Mouse (Mus musculus) Muller cell, postnatal 12 days (primary cell): Measurements from ENCODE around the gene Perp.
A peak's percentile ranks its signal among the peaks of the same experiment; 100 is the strongest.

Experiments used
- DNase-seq: peaks from one replicate; pipeline ENCODE4 v3.0.0-alpha.2; 2015; ENCODE audit errors: inconsistent ontology term

The Perp gene

DNA sequence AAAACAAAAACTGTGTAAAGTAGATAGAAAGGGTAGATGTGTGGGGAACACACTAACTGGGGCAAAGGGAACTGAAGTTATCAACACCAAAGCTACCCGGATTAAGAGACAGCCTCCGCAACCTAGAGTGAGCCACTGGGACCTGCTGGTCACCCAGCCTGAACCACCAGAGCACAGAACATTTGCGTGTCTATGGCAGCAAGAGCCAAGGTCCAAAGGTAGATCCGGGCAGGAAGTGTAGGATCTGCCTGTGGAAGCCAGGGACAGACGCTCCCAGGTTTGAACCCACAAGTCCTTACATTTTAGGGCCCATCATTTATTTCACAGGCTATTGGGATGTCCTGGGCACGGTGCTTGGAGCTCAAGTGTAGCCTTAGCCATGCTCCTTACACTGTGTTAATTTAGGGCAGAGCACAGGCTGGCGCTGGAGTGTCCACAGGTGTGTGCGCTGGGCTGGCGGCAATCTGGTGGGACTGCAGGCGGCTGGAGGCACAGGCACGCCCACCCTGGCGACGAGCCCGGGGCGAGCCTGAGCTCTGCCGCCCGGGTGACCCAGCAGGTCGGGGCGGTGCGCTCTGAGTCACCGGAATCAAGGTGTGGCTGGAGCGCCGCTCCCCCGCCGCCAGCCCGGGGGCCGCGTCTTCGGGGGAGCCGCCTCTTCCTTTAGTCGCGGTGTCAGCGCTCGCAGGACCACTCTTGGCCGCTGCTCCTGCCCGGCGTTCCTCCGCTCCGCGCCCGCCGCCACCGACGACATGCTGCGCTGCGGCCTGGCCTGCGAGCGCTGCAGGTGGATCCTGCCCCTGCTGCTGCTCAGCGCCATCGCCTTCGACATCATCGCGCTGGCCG lies at the start of gene Perp:
Gene Perp (plus strand): TSS at position 580 of the 846 bp plus-strand sequence.
- peak; percentile 75 for DNase-seq

DNA sequence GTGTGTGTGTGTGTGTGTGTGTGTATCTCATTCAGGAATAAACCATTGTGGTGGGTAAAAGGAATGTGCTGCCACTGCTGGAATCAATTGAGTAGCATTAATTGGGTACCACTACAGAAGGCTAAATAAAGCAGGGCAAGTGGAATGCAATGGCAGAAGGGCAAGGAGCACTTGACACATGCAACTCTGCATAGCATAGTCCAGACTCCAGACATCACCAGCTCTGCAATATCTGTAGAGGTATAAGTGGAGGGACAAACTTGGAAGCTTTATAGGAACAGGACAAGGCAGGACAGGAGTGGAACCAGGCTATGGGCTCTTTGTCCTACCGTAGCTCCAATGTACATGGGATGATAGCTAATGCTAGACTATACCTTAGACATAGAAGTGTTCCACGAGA lies 33.1 kb upstream of the Perp start:
- DNase-seq: peak; percentile 48

- peak; percentile 70 for DNase-seq
Observed at GRCm38 (mm10) chr10:18816560-18816959, 28.3 kb upstream of the Perp start.

DNA sequence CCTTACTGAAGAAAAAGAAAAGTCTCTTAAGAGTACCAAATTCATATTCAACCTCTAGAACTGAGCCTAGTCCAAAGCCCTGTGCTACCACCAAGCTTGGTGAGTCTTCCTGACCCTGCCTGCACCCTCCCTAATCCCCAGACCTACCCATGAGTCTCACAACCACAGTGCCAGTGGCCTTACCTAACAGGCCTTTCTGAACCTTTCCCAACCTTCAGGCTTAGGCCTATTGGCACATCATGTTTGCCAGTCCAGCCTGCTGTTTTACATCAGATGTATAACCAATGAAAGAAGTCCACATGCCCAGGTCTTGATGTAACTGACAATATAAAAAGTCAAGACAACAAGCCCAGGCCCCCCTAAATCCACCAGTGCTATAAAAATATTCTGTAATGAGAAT lies 19.7 kb upstream of the Perp start:
- DNase-seq: no peak

DNA sequence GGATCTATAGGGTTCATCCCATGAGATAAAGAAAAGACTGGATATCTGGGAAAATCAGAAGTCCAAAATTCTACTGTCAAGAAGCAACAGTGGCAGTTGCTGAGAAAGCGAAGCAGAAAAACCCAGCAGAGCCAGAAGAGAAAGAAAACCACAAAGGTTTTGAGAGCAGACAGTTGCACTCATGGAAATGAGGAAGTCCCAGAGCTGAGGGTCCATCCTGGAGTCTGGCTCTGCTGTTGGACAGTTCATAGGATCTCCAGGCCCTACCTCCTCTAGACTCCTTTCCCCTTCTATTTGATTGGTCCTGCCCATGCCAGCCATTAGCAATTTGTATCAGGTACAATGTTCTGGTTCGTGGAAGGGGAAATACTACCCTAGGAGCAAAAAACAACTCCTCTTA lies 18.7 kb upstream of the Perp start:
- DNase-seq: no peak

- no peak for DNase-seq
Observed at GRCm38 (mm10) chr10:18827936-18828335, 16.9 kb upstream of the Perp start.

DNA sequence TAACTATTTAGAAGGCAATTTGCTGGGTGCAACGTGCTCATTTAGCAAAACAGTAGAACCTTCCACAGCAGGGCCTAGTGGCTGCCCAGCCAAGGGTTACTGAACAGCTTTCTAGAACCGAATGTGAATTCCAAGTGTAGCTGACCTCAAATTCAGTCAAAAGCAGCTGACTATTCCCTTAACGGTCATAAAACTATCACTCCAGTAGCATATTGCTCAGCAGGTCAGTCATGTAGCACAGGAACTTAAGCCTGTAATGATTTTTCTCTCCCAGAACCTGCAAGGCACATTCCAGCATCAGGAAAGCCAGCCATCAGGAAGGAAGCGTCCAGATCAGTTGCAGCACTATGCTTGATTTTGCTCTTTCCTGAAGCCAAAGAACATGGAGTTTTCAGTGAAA lies 14.5 kb upstream of the Perp start:
- no peak for DNase-seq

GRCm38 (mm10) chr10:18831823-18832222 lies 13.0 kb upstream of the Perp start:
- DNase-seq: no peak

- DNase-seq: no peak
Observed at GRCm38 (mm10) chr10:18834389-18834788, 10.4 kb upstream of the Perp start.

DNA sequence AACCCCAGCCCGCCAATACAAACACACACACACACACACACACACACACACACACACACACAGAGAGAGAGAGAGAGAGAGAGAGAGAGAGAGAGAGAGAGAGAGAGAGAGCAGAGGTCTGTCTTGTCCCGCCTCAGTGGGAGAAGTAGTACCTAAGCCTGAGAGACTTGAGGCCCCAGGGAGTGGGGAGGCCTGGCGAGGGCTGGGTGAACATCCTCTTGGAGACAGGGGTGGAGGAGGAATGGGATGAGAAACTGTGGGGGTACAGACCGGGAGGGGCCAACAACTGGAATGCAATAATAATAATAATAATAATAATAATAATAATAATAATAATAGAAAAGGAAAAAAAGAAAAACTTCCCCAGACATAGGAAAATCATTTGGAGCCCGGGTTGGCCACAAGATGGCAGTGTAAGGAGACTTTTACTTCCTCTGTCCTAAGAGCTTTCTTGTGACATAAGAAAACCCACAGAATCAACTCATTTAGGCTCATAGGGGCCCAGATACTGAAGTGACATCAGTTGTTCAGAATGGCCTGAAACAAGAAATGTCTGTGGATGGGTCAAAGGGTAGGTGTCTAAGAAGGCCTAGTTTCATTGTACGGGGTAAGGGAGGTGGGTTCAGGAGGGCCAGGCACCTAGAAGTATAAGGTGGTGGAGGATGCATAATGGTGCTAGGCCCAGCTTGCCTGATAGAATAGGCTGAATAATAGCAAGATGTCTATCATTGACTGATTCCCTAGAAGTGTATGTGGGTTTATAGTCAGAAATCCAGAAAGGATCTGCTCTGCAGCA lies 8.9 kb upstream of the Perp start:
- peak; percentile 35 for DNase-seq

DNA sequence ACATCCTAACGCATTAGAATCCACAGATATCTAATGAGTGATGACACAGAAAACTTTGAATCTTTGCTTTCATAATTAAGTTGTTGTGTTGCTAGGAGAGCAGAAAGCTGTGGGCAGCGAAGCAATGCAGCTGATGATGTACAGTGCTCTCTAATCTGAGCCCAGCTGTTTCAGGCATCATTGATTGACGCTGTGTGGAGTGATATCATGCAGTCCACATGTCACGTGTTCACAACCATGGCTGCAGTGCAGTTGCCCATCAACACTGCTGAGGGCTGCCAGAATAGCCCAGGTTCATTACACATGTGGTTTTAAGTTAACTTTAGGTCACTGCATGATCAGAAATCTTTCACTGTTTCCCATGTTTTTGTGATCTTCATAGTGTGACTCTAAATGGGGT lies 5.3 kb upstream of the Perp start:
- DNase-seq: no peak

- DNase-seq: no peak
Observed at GRCm38 (mm10) chr10:18840736-18841135, 4.1 kb upstream of the Perp start.

- DNase-seq: no peak
Observed at GRCm38 (mm10) chr10:18845287-18845662, 455 bp downstream of the Perp start.

GRCm38 (mm10) chr10:18845711-18846110 lies 891 bp downstream of the Perp start:
- DNase-seq: no peak

DNA sequence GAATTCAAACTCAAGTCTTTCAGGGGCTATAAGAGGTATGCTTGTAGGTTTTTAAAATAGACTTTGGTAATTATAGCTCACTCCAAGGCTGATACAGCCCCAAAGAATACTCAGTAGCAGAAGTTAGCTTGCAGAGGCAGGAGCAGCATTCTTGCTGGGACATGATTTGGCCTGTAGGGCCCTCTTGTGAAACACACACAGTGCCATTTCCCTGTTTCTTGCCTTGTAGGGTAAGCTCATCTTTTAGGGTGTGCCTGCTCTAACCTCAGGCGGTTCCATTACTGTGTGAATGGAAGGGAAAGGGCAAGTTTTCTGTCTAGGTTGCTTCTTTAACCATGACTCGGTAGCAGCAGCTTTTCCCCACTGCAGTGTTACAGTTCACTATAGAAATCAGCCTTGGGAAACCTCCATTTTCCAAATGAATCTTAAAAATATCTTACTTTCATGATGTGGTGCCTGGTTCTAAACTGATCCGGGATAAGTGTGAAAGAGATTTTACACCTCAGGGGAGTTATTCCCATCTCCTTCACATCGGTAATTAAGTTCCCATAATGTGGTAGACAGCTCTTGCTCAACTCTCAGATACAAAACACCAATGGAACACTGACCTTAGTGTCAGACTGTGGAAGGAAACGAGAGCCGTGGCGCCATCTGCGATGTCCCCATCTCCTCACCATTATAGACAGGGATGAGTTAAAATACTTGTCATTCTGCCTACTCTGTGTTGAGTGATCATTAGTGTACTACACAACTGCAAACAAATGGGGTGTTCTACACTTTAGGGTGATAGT lies 1.8 kb downstream of the Perp start:
- no peak for DNase-seq

- no peak for DNase-seq
Observed at GRCm38 (mm10) chr10:18850177-18850576, 5.4 kb downstream of the Perp start.

DNA sequence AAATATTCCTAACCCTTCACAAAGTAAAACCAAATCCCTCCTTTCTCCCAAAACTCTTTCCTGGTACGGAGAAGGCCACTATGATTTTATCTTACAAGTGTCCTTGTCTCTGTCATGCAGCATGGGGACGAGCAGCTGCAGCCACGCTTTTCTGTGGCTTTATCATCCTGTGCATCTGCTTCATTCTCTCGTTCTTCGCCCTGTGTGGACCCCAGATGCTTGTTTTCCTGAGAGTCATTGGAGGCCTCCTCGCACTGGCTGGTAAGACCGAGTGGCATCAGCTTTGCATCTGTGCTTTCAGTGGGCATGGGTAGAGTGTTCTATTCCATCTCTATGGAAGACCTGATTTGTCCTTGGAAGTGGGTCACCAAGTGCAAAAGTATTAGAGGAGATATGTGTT lies 8.6 kb downstream of the Perp start:
- DNase-seq: no peak

- no peak for DNase-seq
Observed at GRCm38 (mm10) chr10:18857244-18857643, 12.4 kb downstream of the Perp start.

DNA sequence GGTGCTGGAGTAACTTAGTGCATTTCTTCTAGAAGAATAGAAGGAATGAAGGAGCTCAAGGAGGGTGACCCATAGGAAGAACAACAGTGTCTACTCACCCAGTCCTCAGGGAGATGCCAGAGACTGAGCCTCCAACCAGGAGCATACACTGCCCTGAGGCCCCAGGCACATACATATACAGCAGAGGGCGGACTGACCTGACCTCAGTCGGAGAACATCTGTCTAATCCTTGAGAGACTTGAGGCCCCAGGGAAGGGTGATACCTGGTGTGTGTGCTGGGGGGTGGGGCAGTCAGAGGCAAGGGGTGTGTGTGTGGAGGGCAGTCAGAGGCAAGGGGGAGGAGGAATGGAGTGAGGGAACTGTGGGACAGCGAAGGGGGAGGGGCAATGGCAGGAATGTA lies 14.8 kb downstream of the Perp start:
- DNase-seq: no peak

DNA sequence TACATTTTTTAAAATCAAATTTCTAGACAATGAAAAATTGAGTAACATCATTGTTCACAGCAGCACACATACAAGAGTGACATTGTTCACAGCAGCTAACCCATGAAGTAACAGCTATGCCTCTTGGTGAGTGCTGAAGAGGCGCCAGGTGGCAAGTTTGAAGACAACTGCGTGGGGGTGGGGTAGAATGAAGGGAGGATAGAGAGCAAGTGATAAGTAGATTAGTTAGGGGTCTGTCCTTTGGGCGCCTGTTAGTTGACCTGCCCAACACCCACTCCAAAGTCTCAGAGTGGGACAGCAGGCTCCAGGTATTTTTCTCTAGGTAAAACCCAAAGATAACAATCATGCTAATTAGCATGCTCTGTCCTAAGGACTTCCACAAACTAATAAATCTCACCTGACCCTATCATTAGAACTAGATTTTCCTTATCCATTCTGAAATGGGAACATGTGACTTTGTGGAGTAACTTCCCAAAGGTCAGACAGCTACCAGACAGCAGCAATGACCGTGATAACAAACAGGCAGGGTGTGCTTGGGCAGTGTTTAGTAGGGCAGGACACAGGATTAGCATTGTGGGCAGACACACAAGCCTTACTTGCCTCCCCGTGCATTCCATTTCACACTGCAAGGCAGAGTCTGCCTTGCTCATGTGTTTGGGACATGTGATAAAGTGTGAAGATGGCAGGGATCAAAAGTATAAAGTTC lies 15.5 kb downstream of the Perp start:
- no peak for DNase-seq

- no peak for DNase-seq
Observed at GRCm38 (mm10) chr10:18860831-18861230, 16.0 kb downstream of the Perp start.

DNA sequence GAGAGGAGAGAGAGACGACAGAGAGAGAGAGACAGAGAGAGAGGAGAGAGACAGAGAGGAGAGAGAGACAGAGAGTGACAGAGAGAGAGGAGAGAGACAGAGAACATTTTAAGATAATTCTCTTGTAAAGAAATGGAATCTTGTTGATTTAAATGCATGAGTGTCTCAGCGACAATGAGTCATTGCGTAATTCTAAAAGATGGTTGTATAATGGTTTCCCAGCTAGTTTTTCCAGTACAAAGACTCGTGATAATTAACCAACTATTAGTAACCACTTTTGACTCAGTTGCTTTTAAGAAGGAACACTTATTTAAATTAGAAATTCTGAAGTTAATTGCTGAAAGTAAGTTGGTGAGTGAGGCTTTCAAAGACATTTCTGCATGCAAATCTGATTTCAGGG lies 16.6 kb downstream of the Perp start:
- no peak for DNase-seq
